Mouse (Mus musculus) limb, embryonic 12.5 days (tissue): ENCODE measurements around the gene Gm20388. TPM values are rescaled to one million over a fixed set of nuclear protein-coding genes. Genes with fewer than 3 reads are reported as not detected.
A peak's percentile ranks its signal among the peaks of the same experiment; 100 is the strongest.

ENCODE experiments used
- ATAC-seq: fragments of 200-750 bp; cut with Nextera tagmentation; 2 replicates; pipeline ENCODE4 v1.8.0; 2017; ENCODE audit warnings: low read depth, moderate TSS enrichment; ENCODE audit not compliant: insufficient number of reproducible peaks, insufficient read depth, low FRiP score, low TSS enrichment
- H3K27ac ChIP-seq: fragments of 300-500 bp; sonication (generic); 2 replicates; pipeline ENCODE4 v1.5.1; 2016; ENCODE audit warnings: mild to moderate bottlenecking, moderate library complexity
- H3K27me3 ChIP-seq: fragments of 300-500 bp; sonication (generic); 2 replicates; pipeline ENCODE4 v1.6.1; 2016; ENCODE audit warnings: mild to moderate bottlenecking, moderate library complexity
- H3K36me3 ChIP-seq: fragments of 300-500 bp; sonication (generic); 2 replicates; pipeline ENCODE4 v1.6.1; 2016; ENCODE audit warnings: mild to moderate bottlenecking, moderate library complexity
- H3K4me1 ChIP-seq: fragments of 300-500 bp; sonication (generic); replicated peaks from 2 replicates; pipeline ENCODE4 v1.6.1; 2016
- H3K4me2 ChIP-seq: fragments of 300-500 bp; sonication (generic); 2 replicates; pipeline ENCODE4 v1.6.1; 2016; ENCODE audit warnings: mild to moderate bottlenecking, moderate library complexity
- H3K4me3 ChIP-seq: fragments of 300-500 bp; sonication (generic); replicated peaks from 2 replicates; pipeline ENCODE4 v1.5.1; 2016; ENCODE audit warnings: mild to moderate bottlenecking
- H3K9ac ChIP-seq: fragments of 300-500 bp; sonication (generic); replicated peaks from 2 replicates; pipeline ENCODE4 v1.6.1; 2016; ENCODE audit warnings: mild to moderate bottlenecking, moderate library complexity
- H3K9me3 ChIP-seq: fragments of 300-500 bp; sonication (generic); 2 replicates; pipeline ENCODE4 v1.6.1; 2016; ENCODE audit warnings: mild to moderate bottlenecking, moderate library complexity
- WGBS: fragments of 180-500 bp; shearing (Covaris S2); methylation state at CpG from one replicate; pipeline ENCODE4 v1.1.7; 2016; 5-methylcytosine and 5-hydroxymethylcytosine counted together
- polyA plus RNA-seq: library from polyadenylated mRNA; unstranded; fragments of >200 nt; fragmentation: Nextera tagmentation; extraction: Ambion mirVana; gene quantifications from 2 replicates; pipeline ENCODE4 v1.2.1, GENCODE M21; 2016

Gene Gm20388
- polyA plus RNA-seq, 1 experiment from 2014 or later, result not detected

GRCm38 (mm10) chr8:123741232-123741631 is 3830.6 kb downstream of the Gm20388 start:
- Histone ChIP-seq H3K4me1 (peaks cover 10% of the 10 kb centered on the region), H3K9me3 (no peaks in the 10 kb centered on the region), H3K9ac (no peak overlapping the region), H3K4me3 (no peak overlapping the region), H3K4me2 (no peak overlapping the region), H3K27ac (no peak overlapping the region), H3K27me3 (no peaks in the 10 kb centered on the region), H3K36me3 (no peaks in the 10 kb centered on the region)
- ATAC-seq, result no peak
- 75% methylated on average over 9 of the region's 9 CpGs for WGBS

GRCm38 (mm10) chr8:123746488-123746887 is 3835.8 kb downstream of the Gm20388 start:
- Histone ChIP-seq H3K9me3 (no peaks in the 10 kb centered on the region), H3K27ac (no peak overlapping the region), H3K4me2 (no peak overlapping the region), H3K4me3 (no peak overlapping the region), H3K9ac (no peak overlapping the region), H3K27me3 (no peaks in the 10 kb centered on the region), H3K36me3 (no peaks in the 10 kb centered on the region), H3K4me1 (peaks cover 6% of the 10 kb centered on the region; the same call in 1 of the 2 replicates)
- no peak for ATAC-seq
- WGBS, result 91% methylated on average over 4 of the region's 4 CpGs

- H3K27me3 ChIP-seq, result no peaks in the 10 kb centered on the region
- no peak overlapping the region for H3K27ac ChIP-seq
- peaks cover 7% of the 10 kb centered on the region for H3K4me1 ChIP-seq
- ATAC-seq, result no peak
- WGBS, result 63% methylated on average over 5 of the region's 5 CpGs
- no peak overlapping the region for H3K4me3 ChIP-seq
- H3K9ac ChIP-seq, result no peak overlapping the region
- H3K4me2 ChIP-seq, result no peak overlapping the region
- H3K36me3 ChIP-seq, result no peaks in the 10 kb centered on the region
- H3K9me3 ChIP-seq, result no peaks in the 10 kb centered on the region
Measured at GRCm38 (mm10) chr8:123747772-123748171, 3837.1 kb downstream of the Gm20388 start.

- ATAC-seq, result no peak
- Histone ChIP-seq H3K27me3 (no peaks in the 10 kb centered on the region), H3K9me3 (no peaks in the 10 kb centered on the region), H3K36me3 (no peaks in the 10 kb centered on the region), H3K4me2 (no peak overlapping the region), H3K4me3 (no peak overlapping the region), H3K9ac (no peak overlapping the region), H3K27ac (no peak overlapping the region), H3K4me1 (peaks cover 23% of the 10 kb centered on the region)
- WGBS, result 57% methylated on average over 5 of the region's 5 CpGs
Measured at GRCm38 (mm10) chr8:123750171-123750693, 3839.6 kb downstream of the Gm20388 start.

- H3K9ac ChIP-seq, result no peak overlapping the region
- no peak overlapping the region for H3K4me3 ChIP-seq
- ATAC-seq, result peak; percentile 33; the same call in 1 of the 2 replicates
- no peaks in the 10 kb centered on the region for H3K27me3 ChIP-seq
- H3K4me2 ChIP-seq, result 0 out of 2 replicates have a peak overlapping the region, but pooled peaks have one; percentile 19
- 73% methylated on average over 13 of the region's 13 CpGs for WGBS
- H3K9me3 ChIP-seq, result no peaks in the 10 kb centered on the region
- H3K4me1 ChIP-seq, result peaks cover 20% of the 10 kb centered on the region
- H3K27ac ChIP-seq, result peak overlapping the region; percentile 62
- H3K36me3 ChIP-seq, result no peaks in the 10 kb centered on the region
Measured at GRCm38 (mm10) chr8:123752773-123753468, 3842.3 kb downstream of the Gm20388 start.

GRCm38 (mm10) chr8:123753604-123754375 is 3843.1 kb downstream of the Gm20388 start:
- 18% methylated on average over 18 of the region's 18 CpGs for WGBS
- H3K4me2 ChIP-seq, result peak overlapping the region; percentile 19
- H3K27ac ChIP-seq, result peak overlapping the region; percentile 62
- peak overlapping the region; percentile 12; the same call in 1 of the 2 replicates for H3K9ac ChIP-seq
- no peak overlapping the region for H3K4me3 ChIP-seq
- no peaks in the 10 kb centered on the region for H3K36me3 ChIP-seq
- no peaks in the 10 kb centered on the region for H3K9me3 ChIP-seq
- ATAC-seq, result no peak
- peaks cover 17% of the 10 kb centered on the region for H3K4me1 ChIP-seq
- no peaks in the 10 kb centered on the region for H3K27me3 ChIP-seq

GRCm38 (mm10) chr8:123754538-123755431 is 3844.1 kb downstream of the Gm20388 start:
- Histone ChIP-seq H3K9me3 (no peaks in the 10 kb centered on the region), H3K4me2 (no peak overlapping the region), H3K27me3 (no peaks in the 10 kb centered on the region), H3K27ac (no peak overlapping the region), H3K36me3 (no peaks in the 10 kb centered on the region), H3K9ac (no peak overlapping the region), H3K4me3 (no peak overlapping the region), H3K4me1 (peaks cover 20% of the 10 kb centered on the region)
- 74% methylated on average over 13 of the region's 13 CpGs for WGBS
- no peak for ATAC-seq

- no peaks in the 10 kb centered on the region for H3K9me3 ChIP-seq
- WGBS, result 82% methylated on average over 8 of the region's 8 CpGs
- H3K27me3 ChIP-seq, result no peaks in the 10 kb centered on the region
- no peak overlapping the region for H3K27ac ChIP-seq
- H3K9ac ChIP-seq, result no peak overlapping the region
- H3K4me3 ChIP-seq, result no peak overlapping the region
- peaks cover 40% of the 10 kb centered on the region for H3K4me1 ChIP-seq
- H3K36me3 ChIP-seq, result no peaks in the 10 kb centered on the region
- ATAC-seq, result no peak
- H3K4me2 ChIP-seq, result no peak overlapping the region
Measured at GRCm38 (mm10) chr8:123756901-123757300, 3846.3 kb downstream of the Gm20388 start.

- no peak for ATAC-seq
- no peak overlapping the region for H3K9ac ChIP-seq
- no peak overlapping the region for H3K4me3 ChIP-seq
- H3K4me1 ChIP-seq, result peaks cover 45% of the 10 kb centered on the region
- no peak overlapping the region for H3K4me2 ChIP-seq
- H3K27me3 ChIP-seq, result no peaks in the 10 kb centered on the region
- H3K9me3 ChIP-seq, result no peaks in the 10 kb centered on the region
- 83% methylated on average over 1 of the region's 1 CpGs for WGBS
- H3K27ac ChIP-seq, result no peak overlapping the region
- H3K36me3 ChIP-seq, result no peaks in the 10 kb centered on the region
Measured at GRCm38 (mm10) chr8:123758935-123759334, 3848.3 kb downstream of the Gm20388 start.

GRCm38 (mm10) chr8:123759933-123760332 is 3849.3 kb downstream of the Gm20388 start:
- 8% methylated on average over 10 of the region's 10 CpGs for WGBS
- Histone ChIP-seq H3K4me2 (peak overlapping the region; percentile 47), H3K36me3 (no peaks in the 10 kb centered on the region), H3K27ac (no peak overlapping the region), H3K4me1 (peaks cover 39% of the 10 kb centered on the region), H3K9me3 (no peaks in the 10 kb centered on the region), H3K9ac (no peak overlapping the region), H3K4me3 (peak overlapping the region; percentile 6; the same call in 1 of the 2 replicates), H3K27me3 (no peaks in the 10 kb centered on the region)
- ATAC-seq, result 0 out of 2 replicates have a peak, but pooled peaks have one; percentile 65
